Mouse (Mus musculus) MEL (cell line): Measurements from ENCODE around the gene Gbe1. TPM values are rescaled to one million over a fixed set of nuclear protein-coding genes. Genes with fewer than 3 reads are reported as not detected.

Experiments used
- DNase-seq: peaks from one replicate; pipeline ENCODE4 v3.0.0; 2011; ENCODE audit warnings: low read depth, low spot score
- H3K27ac ChIP-seq: 2 replicates; pipeline ENCODE4 v1.5.1; 2012; ENCODE audit warnings: low read depth, mild to moderate bottlenecking, control low read depth, low read length, moderate library complexity; ENCODE audit not compliant: control insufficient read depth
- H3K27me3 ChIP-seq, 2 experiments: fragments of 150-350 bp in 1 of 2; sonication (generic) in 1 of 2; 2 replicates each; pipeline ENCODE4 v1.6.1; 2012; ENCODE audit warnings: low read length in 2 of 2, mild to moderate bottlenecking in 2 of 2, improper control_type of control experiment in 1 of 2, moderate library complexity in 1 of 2; ENCODE audit not compliant: insufficient read depth in 2 of 2, control insufficient read depth in 1 of 2
- H3K36me3 ChIP-seq, 2 experiments: 2 replicates each; pipeline ENCODE4 v1.6.1; 2012 to 2014; ENCODE audit warnings: low read length in 2 of 2, improper control_type of control experiment in 1 of 2, inconsistent platforms in 1 of 2, mild to moderate bottlenecking in 1 of 2; ENCODE audit not compliant: insufficient read depth in 2 of 2, control insufficient read depth in 1 of 2
- H3K4me1 ChIP-seq, 2 experiments: fragments of 150-350 bp in 1 of 2; sonication (generic) in 1 of 2; 2 replicates each; pipeline ENCODE4 v1.6.1; 2012; ENCODE audit warnings: low read length in 2 of 2, improper control_type of control experiment in 1 of 2, mild to moderate bottlenecking in 1 of 2; ENCODE audit not compliant: insufficient read depth in 2 of 2, control insufficient read depth in 1 of 2
- H3K4me3 ChIP-seq, 2 experiments: fragments of 150-350 bp in 1 of 2; sonication (generic) in 1 of 2; 2 replicates each; pipeline ENCODE4 v1.5.1; 2012; ENCODE audit warnings: low read depth in 2 of 2, low read length in 2 of 2, mild to moderate bottlenecking in 2 of 2, moderate library complexity in 2 of 2, control low read depth in 1 of 2, improper control_type of control experiment in 1 of 2; ENCODE audit not compliant: control insufficient read depth in 1 of 2, insufficient read depth in 1 of 2
- H3K79me2 ChIP-seq: 2 replicates; pipeline ENCODE4 v1.6.1; 2012; ENCODE audit warnings: mild to moderate bottlenecking, low read length, moderate library complexity; ENCODE audit not compliant: control insufficient read depth, poor library complexity, insufficient read depth
- H3K9ac ChIP-seq: 2 replicates; pipeline ENCODE4 v1.6.1; 2012; ENCODE audit warnings: low read depth, mild to moderate bottlenecking, control low read depth, low read length, moderate library complexity; ENCODE audit not compliant: control insufficient read depth, poor library complexity, severe bottlenecking
- H3K9me3 ChIP-seq: fragments of 150-350 bp; sonication (generic); replicated peaks from 2 replicates; pipeline ENCODE4 v1.6.1; 2012; ENCODE audit warnings: mild to moderate bottlenecking, low read length, improper control_type of control experiment, moderate library complexity; ENCODE audit not compliant: insufficient read depth
- BHLHE40 ChIP-seq: IDR thresholded peaks from 2 replicates; pipeline ENCODE4 v1.6.1; 2012; ENCODE audit warnings: low read depth, mild to moderate bottlenecking, inconsistent platforms, low read length, improper control_type of control experiment, borderline replicate concordance
- CHD2 ChIP-seq: IDR thresholded peaks from 2 replicates; pipeline ENCODE4 v1.6.1; 2011; ENCODE audit warnings: low read length, improper control_type of control experiment
- E2F4 ChIP-seq: IDR thresholded peaks from 2 replicates; pipeline ENCODE4 v1.6.1; 2011; ENCODE audit warnings: low read depth, low read length, improper control_type of control experiment, borderline replicate concordance
- ELF1 ChIP-seq: IDR thresholded peaks from 2 replicates; pipeline ENCODE4 v1.6.1; 2014; ENCODE audit warnings: low read depth, mild to moderate bottlenecking, inconsistent platforms, low read length, improper control_type of control experiment, moderate library complexity
- EP300 ChIP-seq, 2 experiments: IDR thresholded peaks; 2 replicates each; pipeline ENCODE4 v1.6.1; 2011; ENCODE audit warnings: improper control_type of control experiment in 2 of 2, low read length in 2 of 2, low read depth in 1 of 2, mild to moderate bottlenecking in 1 of 2
- ETS1 ChIP-seq: IDR thresholded peaks from 2 replicates; pipeline ENCODE4 v1.6.1; 2012; ENCODE audit warnings: low read depth, mild to moderate bottlenecking, inconsistent platforms, low read length, improper control_type of control experiment, moderate library complexity
- GABPA ChIP-seq: IDR thresholded peaks from 2 replicates; pipeline ENCODE4 v1.6.1; 2012; ENCODE audit warnings: low read depth, mild to moderate bottlenecking, inconsistent platforms, low read length, improper control_type of control experiment, moderate library complexity
- JUND ChIP-seq: IDR thresholded peaks from 2 replicates; pipeline ENCODE4 v1.6.1; 2011; ENCODE audit warnings: low read depth, mild to moderate bottlenecking, improper control_type of control experiment, low read length
- KAT2A ChIP-seq: conservative IDR thresholded peaks from 2 replicates; pipeline ENCODE4 v1.6.1; 2012; ENCODE audit warnings: low read depth, low read length, improper control_type of control experiment, inconsistent platforms
- MAX ChIP-seq: IDR thresholded peaks from 2 replicates; pipeline ENCODE4 v1.6.1; 2011; ENCODE audit warnings: low read length, improper control_type of control experiment
- MAZ ChIP-seq: IDR thresholded peaks from 2 replicates; pipeline ENCODE4 v1.6.1; 2012; ENCODE audit warnings: low read depth, mild to moderate bottlenecking, inconsistent platforms, low read length, improper control_type of control experiment
- MEF2A ChIP-seq: IDR thresholded peaks from 2 replicates; pipeline ENCODE4 v1.6.1; 2014; ENCODE audit warnings: low read depth, mild to moderate bottlenecking, inconsistent platforms, low read length, improper control_type of control experiment; ENCODE audit not compliant: poor library complexity, insufficient replicate concordance, severe bottlenecking; ENCODE audit errors: extremely low read depth
- MXI1 ChIP-seq: IDR thresholded peaks from 2 replicates; pipeline ENCODE4 v1.6.1; 2011; ENCODE audit warnings: mild to moderate bottlenecking, low read depth, low read length, improper control_type of control experiment
- MYB ChIP-seq: IDR thresholded peaks from 2 replicates; pipeline ENCODE4 v1.6.1; 2011; ENCODE audit warnings: mild to moderate bottlenecking, low read depth, low read length, improper control_type of control experiment
- NELFE ChIP-seq: IDR thresholded peaks from 2 replicates; pipeline ENCODE4 v1.6.1; 2011; ENCODE audit warnings: low read depth, low read length, improper control_type of control experiment
- NRF1 ChIP-seq: IDR thresholded peaks from 2 replicates; pipeline ENCODE4 v1.6.1; 2014; ENCODE audit warnings: low read depth, mild to moderate bottlenecking, inconsistent platforms, low read length, improper control_type of control experiment, moderate library complexity; ENCODE audit not compliant: poor library complexity, insufficient read depth, severe bottlenecking
- POLR2AphosphoS2 ChIP-seq: IDR thresholded peaks from 2 replicates; pipeline ENCODE4 v1.6.1; 2011; ENCODE audit warnings: low read length, improper control_type of control experiment
- SIN3A ChIP-seq: IDR thresholded peaks from 2 replicates; pipeline ENCODE4 v1.6.1; 2012; ENCODE audit warnings: low read length, improper control_type of control experiment, inconsistent platforms
- SMC3 ChIP-seq: IDR thresholded peaks from 2 replicates; pipeline ENCODE4 v1.6.1; 2011; ENCODE audit warnings: low read depth, low read length, improper control_type of control experiment
- TBP ChIP-seq: IDR thresholded peaks from 2 replicates; pipeline ENCODE4 v1.8.0; 2011; ENCODE audit warnings: low read depth, low read length, improper control_type of control experiment
- USF1 ChIP-seq: IDR thresholded peaks from 2 replicates; pipeline ENCODE4 v1.6.1; 2014; ENCODE audit warnings: low read depth, mild to moderate bottlenecking, inconsistent platforms, low read length, improper control_type of control experiment, moderate library complexity
- USF2 ChIP-seq, 2 experiments: IDR thresholded peaks; 2 replicates each; pipeline ENCODE4 v1.6.1; 2011 to 2012; ENCODE audit warnings: improper control_type of control experiment in 2 of 2, low read length in 2 of 2, borderline replicate concordance in 1 of 2, inconsistent platforms in 1 of 2, low read depth in 1 of 2, mild to moderate bottlenecking in 1 of 2; ENCODE audit not compliant: insufficient read depth in 1 of 2
- ZC3H11A ChIP-seq: IDR thresholded peaks from 2 replicates; pipeline ENCODE4 v1.6.1; 2012; ENCODE audit warnings: low read depth, mild to moderate bottlenecking, inconsistent platforms, low read length, improper control_type of control experiment
- ZMIZ1 ChIP-seq: IDR thresholded peaks from 2 replicates; pipeline ENCODE4 v1.6.1; 2012; ENCODE audit warnings: low read depth, mild to moderate bottlenecking, inconsistent platforms, low read length, improper control_type of control experiment, moderate library complexity
- polyA plus RNA-seq, 2 experiments: library from polyadenylated mRNA; stranded (reverse) in 1 of 2; unstranded in 1 of 2; fragments of >175 nt in 1 of 2; fragments of >200 nt in 1 of 2; gene quantifications; 2 replicates each; pipeline versions ENCODE4 v1.2.1 to v1.2.4; 2012; ENCODE audit warnings: low replicate concordance in 2 of 2, low read depth in 1 of 2; ENCODE audit not compliant: insufficient read length in 2 of 2, insufficient read depth in 1 of 2, missing spikeins in 1 of 2
- total RNA-seq: library from RNA; depleted of rRNA; stranded (reverse); fragments of 300-350 nt; gene quantifications from 2 replicates; pipeline ENCODE4 v1.2.3, GENCODE M21; 2012

Gene Gbe1
- total and polyA plus RNA-seq, 3 experiments = 4.1 to 12.0 TPM; not detected in 1

- no peaks in the 10 kb centered on the region for H3K27me3 ChIP-seq
- no peak for DNase-seq
- H3K4me3 ChIP-seq = no peak overlapping the region
- no peak overlapping the region for H3K9ac ChIP-seq
- H3K9me3 ChIP-seq = no peaks in the 10 kb centered on the region
- H3K79me2 ChIP-seq = no peaks in the 10 kb centered on the region
- H3K4me1 ChIP-seq = no peaks in the 10 kb centered on the region
- no peak overlapping the region for H3K27ac ChIP-seq
- TF ChIP-seq ETS1 (no peak), NRF1 (no peak), ZMIZ1 (no peak), ELF1 (no peak), ZC3H11A (no peak), NELFE (no peak), MAZ (no peak), MEF2A (no peak), BHLHE40 (no peak), MXI1 (no peak), SMC3 (no peak), SIN3A (no peak), EP300 (IDR thresholded peaks at IDR 0.05; ENCODE audit: low read depth in 1 of 2, low read length in 2 of 2) (no peak), POLR2AphosphoS2 (no peak), USF2 (IDR thresholded peaks at IDR 0.05; ENCODE audit: borderline replicate concordance in 1 of 2, insufficient read depth in 1 of 2, low read depth in 1 of 2, low read length in 2 of 2) (no peak), MAX (no peak)
- H3K36me3 ChIP-seq = no peaks in the 10 kb centered on the region
Observed at GRCm38 (mm10) chr16:70330007-70330406, 16.3 kb downstream of the Gbe1 start.

- Histone ChIP-seq H3K79me2 (no peaks in the 10 kb centered on the region), H3K27me3 (no peaks in the 10 kb centered on the region), H3K9ac (no peak overlapping the region), H3K27ac (no peak overlapping the region), H3K4me1 (no peaks in the 10 kb centered on the region), H3K9me3 (no peaks in the 10 kb centered on the region), H3K36me3 (no peaks in the 10 kb centered on the region), H3K4me3 (no peak overlapping the region)
- DNase-seq = peak; percentile 9
- TF ChIP-seq KAT2A (no peak), MYB (no peak), CHD2 (no peak), ELF1 (no peak), GABPA (no peak), ETS1 (no peak), E2F4 (no peak), ZMIZ1 (no peak), MAX (no peak), JUND (no peak), EP300 (IDR thresholded peaks at IDR 0.05; ENCODE audit: low read depth in 1 of 2, low read length in 2 of 2) (no peak), SMC3 (no peak), NELFE (no peak), USF1 (no peak), TBP (no peak)
Observed at GRCm38 (mm10) chr16:70330626-70331275, 17.0 kb downstream of the Gbe1 start.
